Mouse (Mus musculus): ENCODE data around the gene Nemp1. TPM values are rescaled to one million over a fixed set of nuclear protein-coding genes. Genes with fewer than 3 reads are reported as not detected.

Gene Nemp1
- polyA plus RNA-seq, 1 experiment from 2014 or later: 5.6 TPM

- no peaks in the 10 kb centered on the region for H3K9me3 ChIP-seq (ENCODE audit: low read length)
- DNase-seq: no peak
- peaks cover 28% of the 10 kb centered on the region for H3K27me3 ChIP-seq (ENCODE audit: insufficient read depth, low read length)
- no peak for ATAC-seq
- TF ChIP-seq EP300 (IDR thresholded peaks at IDR 0.05; ENCODE audit: low read depth): no peak
- no peak for TF ChIP-seq CTCF (IDR thresholded peaks at IDR 0.05; ENCODE audit: low read depth)
- H3K27ac ChIP-seq (ENCODE audit: low read depth): no peak overlapping the region
- 81% methylated on average over 4 of the region's 4 CpGs for WGBS (ENCODE audit: insufficient replicate concordance)
- no peak overlapping the region for H3K4me3 ChIP-seq (ENCODE audit: low read depth, low read length)
- no peaks in the 10 kb centered on the region for H3K36me3 ChIP-seq (replicated peaks; ENCODE audit: insufficient read depth, low read length)
- no peak overlapping the region for H3K9ac ChIP-seq (replicated peaks)
- H3K4me1 ChIP-seq (ENCODE audit: insufficient read depth): peaks cover under 1% of the 10 kb centered on the region; the same call in 1 of the 2 replicates
- no peak overlapping the region for H3K4me2 ChIP-seq (ENCODE audit: low read depth, low read length)
Observed at GRCm38 (mm10) chr10:127725136-127725535, 58.4 kb downstream of the Nemp1 start.

DNA sequence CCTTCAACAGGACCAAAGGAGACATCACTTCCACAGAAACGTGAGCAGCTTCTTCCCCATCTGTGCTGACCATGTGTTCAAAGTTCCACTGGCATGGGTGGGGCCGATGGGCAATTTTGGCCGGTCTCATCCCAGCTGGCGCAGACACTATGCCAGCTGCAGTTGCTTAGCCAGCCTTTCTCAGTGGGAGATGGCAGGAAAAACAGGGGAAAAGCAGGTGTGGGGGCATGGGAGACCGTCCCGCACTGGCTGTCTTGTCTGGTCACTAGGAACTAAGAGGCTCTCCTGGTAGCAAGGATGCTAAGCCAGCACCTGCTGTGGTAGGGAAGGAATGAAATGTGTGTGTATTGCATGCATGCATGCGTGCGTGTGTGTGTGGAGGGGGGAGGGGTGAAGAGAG, 61.7 kb downstream of the Nemp1 start:
- no peak for ATAC-seq
- Histone ChIP-seq H3K9ac (replicated peaks) (no peak overlapping the region), H3K27ac (ENCODE audit: low read depth) (no peak overlapping the region), H3K27me3 (ENCODE audit: insufficient read depth, low read length) (peaks cover under 1% of the 10 kb centered on the region; the same call in 1 of the 2 replicates), H3K36me3 (replicated peaks; ENCODE audit: insufficient read depth, low read length) (no peaks in the 10 kb centered on the region), H3K4me3 (ENCODE audit: low read depth, low read length) (no peak overlapping the region), H3K9me3 (ENCODE audit: low read length) (no peaks in the 10 kb centered on the region), H3K4me1 (ENCODE audit: insufficient read depth) (peaks cover 14% of the 10 kb centered on the region; the same call in 1 of the 2 replicates), H3K4me2 (ENCODE audit: low read depth, low read length) (no peak overlapping the region)
- no peak for DNase-seq
- 69% methylated on average over 8 of the region's 8 CpGs for WGBS (ENCODE audit: insufficient replicate concordance)
- TF ChIP-seq CTCF (IDR thresholded peaks at IDR 0.05; ENCODE audit: low read depth) (no peak), EP300 (IDR thresholded peaks at IDR 0.05; ENCODE audit: low read depth) (no peak)

GRCm38 (mm10) chr10:127730285-127730932, 63.7 kb downstream of the Nemp1 start:
- Histone ChIP-seq H3K9ac (replicated peaks) (no peak overlapping the region), H3K36me3 (replicated peaks; ENCODE audit: insufficient read depth, low read length) (no peaks in the 10 kb centered on the region), H3K4me1 (ENCODE audit: insufficient read depth) (peaks cover 20% of the 10 kb centered on the region; the same call in 1 of the 2 replicates), H3K27ac (ENCODE audit: low read depth) (peak overlapping the region; percentile 57), H3K4me2 (ENCODE audit: low read depth, low read length) (peak overlapping the region; percentile 34), H3K9me3 (ENCODE audit: low read length) (no peaks in the 10 kb centered on the region), H3K27me3 (ENCODE audit: insufficient read depth, low read length) (no peaks in the 10 kb centered on the region), H3K4me3 (ENCODE audit: low read depth, low read length) (no peak overlapping the region)
- WGBS (ENCODE audit: insufficient replicate concordance): 50% methylated on average over 11 of the region's 11 CpGs
- DNase-seq (no peak), ATAC-seq (peak; percentile 52)
- TF ChIP-seq CTCF (IDR thresholded peaks at IDR 0.05; ENCODE audit: low read depth) (no peak), EP300 (IDR thresholded peaks at IDR 0.05; ENCODE audit: low read depth) (peak; percentile 90)

- WGBS (ENCODE audit: insufficient replicate concordance): 50% methylated on average over 9 of the region's 9 CpGs
- H3K9ac ChIP-seq (replicated peaks): no peak overlapping the region
Observed at GRCm38 (mm10) chr10:127730933-127731310, 64.2 kb downstream of the Nemp1 start.

GRCm38 (mm10) chr10:127731397-127731796, 64.7 kb downstream of the Nemp1 start:
- Histone ChIP-seq H3K4me2 (ENCODE audit: low read depth, low read length) (no peak overlapping the region), H3K27ac (ENCODE audit: low read depth) (no peak overlapping the region), H3K9me3 (ENCODE audit: low read length) (no peaks in the 10 kb centered on the region), H3K36me3 (replicated peaks; ENCODE audit: insufficient read depth, low read length) (no peaks in the 10 kb centered on the region), H3K4me3 (ENCODE audit: low read depth, low read length) (no peak overlapping the region), H3K4me1 (ENCODE audit: insufficient read depth) (peaks cover 25% of the 10 kb centered on the region; the same call in 1 of the 2 replicates), H3K9ac (replicated peaks) (no peak overlapping the region), H3K27me3 (ENCODE audit: insufficient read depth, low read length) (no peaks in the 10 kb centered on the region)
- WGBS (ENCODE audit: insufficient replicate concordance): 18% methylated on average over 5 of the region's 5 CpGs
- no peak for TF ChIP-seq EP300 (IDR thresholded peaks at IDR 0.05; ENCODE audit: low read depth)
- TF ChIP-seq CTCF (IDR thresholded peaks at IDR 0.05; ENCODE audit: low read depth): no peak
- ATAC-seq: peak; percentile 24; the same call in 1 of the 2 replicates
- DNase-seq: no peak

More at GRCm38 (mm10) chr10:127730933-127731310, 64.2 kb downstream of the Nemp1 start:
- Histone ChIP-seq H3K9me3 (ENCODE audit: low read length) (no peaks in the 10 kb centered on the region), H3K4me1 (ENCODE audit: insufficient read depth) (peaks cover 21% of the 10 kb centered on the region; the same call in 1 of the 2 replicates), H3K4me3 (ENCODE audit: low read depth, low read length) (no peak overlapping the region), H3K27ac (ENCODE audit: low read depth) (no peak overlapping the region), H3K4me2 (ENCODE audit: low read depth, low read length) (peak overlapping the region; percentile 34), H3K36me3 (replicated peaks; ENCODE audit: insufficient read depth, low read length) (no peaks in the 10 kb centered on the region), H3K27me3 (ENCODE audit: insufficient read depth, low read length) (no peaks in the 10 kb centered on the region)
- TF ChIP-seq CTCF (IDR thresholded peaks at IDR 0.05; ENCODE audit: low read depth) (no peak), EP300 (IDR thresholded peaks at IDR 0.05; ENCODE audit: low read depth) (no peak)
- ATAC-seq: no peak
- DNase-seq: no peak

- DNase-seq: no peak
- peaks cover 43% of the 10 kb centered on the region for H3K4me1 ChIP-seq (ENCODE audit: insufficient read depth)
- 30% methylated on average over 5 of the region's 5 CpGs for WGBS (ENCODE audit: insufficient replicate concordance)
Observed at GRCm38 (mm10) chr10:127734434-127734833, 67.7 kb downstream of the Nemp1 start.

More at GRCm38 (mm10) chr10:127734434-127734833, 67.7 kb downstream of the Nemp1 start:
- ATAC-seq: no peak
- Histone ChIP-seq H3K27me3 (ENCODE audit: insufficient read depth, low read length) (no peaks in the 10 kb centered on the region), H3K27ac (ENCODE audit: low read depth) (no peak overlapping the region), H3K9me3 (ENCODE audit: low read length) (no peaks in the 10 kb centered on the region), H3K9ac (replicated peaks) (no peak overlapping the region), H3K4me2 (ENCODE audit: low read depth, low read length) (no peak overlapping the region), H3K36me3 (replicated peaks; ENCODE audit: insufficient read depth, low read length) (no peaks in the 10 kb centered on the region), H3K4me3 (ENCODE audit: low read depth, low read length) (no peak overlapping the region)
- TF ChIP-seq EP300 (IDR thresholded peaks at IDR 0.05; ENCODE audit: low read depth) (no peak), CTCF (IDR thresholded peaks at IDR 0.05; ENCODE audit: low read depth) (peak; percentile 81)

Measured in liver, postnatal 0 days (tissue).